Mouse (Mus musculus): ENCODE results near the gene Vopp1.

GRCm38 (mm10) chr6:57703703-57704102 is 121.3 kb downstream of the Vopp1 start:
- TF ChIP-seq CTCF (IDR thresholded peaks at IDR 0.05; ENCODE audit: low read depth): no peak
- no peak for TF ChIP-seq EP300 (IDR thresholded peaks at IDR 0.05; ENCODE audit: low read depth)
